Mouse (Mus musculus) embryonic fibroblast, embryonic 13.5 days (primary cell): ENCODE data around the gene Rflnb. TPM values are rescaled to one million over a fixed set of nuclear protein-coding genes. Genes with fewer than 3 reads are reported as not detected.

Source experiments
- H3K27ac ChIP-seq: 2 replicates; pipeline ENCODE4 v1.5.1; 2012; ENCODE audit warnings: low read length, control low read depth, inconsistent platforms; ENCODE audit not compliant: insufficient read depth
- H3K4me1 ChIP-seq: 2 replicates; pipeline ENCODE4 v1.6.1; 2011; ENCODE audit warnings: low read length; ENCODE audit not compliant: control insufficient read depth, insufficient read depth
- H3K4me3 ChIP-seq: 2 replicates; pipeline ENCODE4 v1.5.1; 2011; ENCODE audit warnings: mild to moderate bottlenecking, control low read depth, low read length; ENCODE audit not compliant: insufficient read depth
- CTCF ChIP-seq: IDR thresholded peaks from 2 replicates; pipeline ENCODE4 v1.5.1; 2011; ENCODE audit warnings: mild to moderate bottlenecking, control low read depth, low read length, moderate library complexity, borderline replicate concordance; ENCODE audit not compliant: insufficient read depth
- POLR2A ChIP-seq: IDR thresholded peaks from 2 replicates; pipeline ENCODE4 v1.6.1; 2011; ENCODE audit warnings: low read depth, mild to moderate bottlenecking, control low read depth, low read length, moderate library complexity
- polyA plus RNA-seq: library from polyadenylated mRNA; stranded (reverse); fragments of >200 nt; gene quantifications from 2 replicates; pipeline ENCODE4 v1.2.4, GENCODE M21; 2011; ENCODE audit warnings: low read depth; ENCODE audit not compliant: missing spikeins, insufficient read length

Gene Rflnb
- polyA plus RNA-seq, 1 experiment = 67.5 TPM

- TF ChIP-seq CTCF = no peak
- TF ChIP-seq POLR2A = no peak
- no peak overlapping the region for H3K27ac ChIP-seq
- peaks cover 13% of the 10 kb centered on the region for H3K4me1 ChIP-seq
- H3K4me3 ChIP-seq = no peak overlapping the region
Measured at GRCm38 (mm10) chr11:76056487-76056886, 28.9 kb upstream of the Rflnb start.

- peaks cover 10% of the 10 kb centered on the region for H3K4me1 ChIP-seq
- no peak overlapping the region for H3K4me3 ChIP-seq
- H3K27ac ChIP-seq = peak overlapping the region; percentile 30; the same call in 1 of the 2 replicates
- TF ChIP-seq CTCF = no peak
- TF ChIP-seq POLR2A = no peak
Measured at GRCm38 (mm10) chr11:76052496-76052895, 24.9 kb upstream of the Rflnb start.

DNA sequence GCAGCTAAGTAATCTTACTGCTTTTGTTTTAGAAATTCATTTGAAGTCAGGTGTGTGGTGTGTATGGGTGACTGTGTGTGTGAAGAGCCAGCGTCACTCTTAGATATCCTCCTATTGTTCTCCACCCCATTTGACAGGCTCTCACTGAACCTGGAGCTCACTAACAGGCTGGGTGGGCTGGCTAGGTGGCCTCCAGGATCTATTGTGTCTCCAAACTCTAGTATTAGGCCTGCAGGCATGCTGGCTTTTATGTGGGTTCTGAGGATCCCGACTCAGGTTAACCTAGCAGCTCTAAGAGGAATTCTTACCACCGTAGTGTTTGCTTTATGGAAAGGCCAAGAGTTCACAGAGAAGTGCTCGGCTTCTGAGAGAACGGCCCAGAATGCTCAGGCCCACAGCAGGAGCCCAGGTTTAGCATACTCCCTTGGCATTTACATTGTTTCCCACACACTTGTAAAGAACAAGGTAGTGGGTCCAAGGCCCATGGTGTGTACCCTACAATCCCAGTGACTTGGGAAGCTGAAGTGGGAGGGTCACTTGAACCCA lies 23.5 kb upstream of the Rflnb start:
- Histone ChIP-seq H3K4me1 (peaks cover 10% of the 10 kb centered on the region), H3K4me3 (no peak overlapping the region), H3K27ac (no peak overlapping the region)
- TF ChIP-seq POLR2A (no peak), CTCF (no peak)

GRCm38 (mm10) chr11:76050509-76050908 lies 22.9 kb upstream of the Rflnb start:
- Histone ChIP-seq H3K4me3 (no peak overlapping the region), H3K4me1 (peaks cover 10% of the 10 kb centered on the region)
- TF ChIP-seq CTCF = no peak
- no peak for TF ChIP-seq POLR2A

DNA sequence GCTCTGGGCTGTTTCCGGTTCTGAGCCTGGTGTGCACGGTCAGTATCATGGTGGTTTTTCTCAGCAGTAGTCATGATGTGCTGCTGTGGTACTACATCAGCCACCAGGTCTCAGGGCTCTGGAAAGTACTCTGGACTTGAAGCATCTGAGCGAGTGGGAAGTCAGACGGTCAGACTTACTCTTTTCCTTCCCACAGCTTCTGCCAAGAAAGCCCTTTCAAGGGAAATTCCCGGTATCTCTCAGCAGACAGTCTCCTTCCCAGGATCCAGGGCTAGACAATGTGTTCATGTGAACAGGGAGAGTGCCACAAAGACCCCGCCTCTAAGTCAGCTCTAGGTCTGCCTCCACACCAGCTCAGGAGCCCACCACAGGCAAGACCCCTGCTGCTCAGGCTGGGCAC lies 17.8 kb upstream of the Rflnb start:
- Histone ChIP-seq H3K27ac (no peak overlapping the region), H3K4me1 (0 out of 2 replicates have a peak, but pooled peaks cover 5% of the 10 kb centered on the region), H3K4me3 (no peak overlapping the region)
- TF ChIP-seq POLR2A = no peak
- no peak for TF ChIP-seq CTCF

More at GRCm38 (mm10) chr11:76050509-76050908, 22.9 kb upstream of the Rflnb start:
- H3K27ac ChIP-seq = no peak overlapping the region

DNA sequence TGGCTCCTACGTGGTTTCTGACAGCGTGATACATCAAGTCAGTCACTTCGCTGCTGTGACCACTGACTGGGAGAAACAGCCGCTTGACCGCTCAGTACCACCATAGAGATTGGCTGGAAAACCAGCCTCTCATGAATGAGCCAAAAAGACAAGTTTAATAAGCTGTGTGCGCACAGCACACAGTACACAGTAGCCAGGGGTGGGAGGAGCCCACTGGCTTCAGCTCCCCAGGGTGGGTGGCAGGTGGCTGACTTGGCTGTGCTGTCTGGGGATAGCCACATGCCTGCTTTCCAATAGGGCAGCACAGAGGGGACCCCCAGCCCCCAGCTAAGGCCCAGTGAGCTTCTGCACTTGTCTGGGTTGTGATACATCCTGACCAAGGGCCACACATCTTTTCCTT lies 16.9 kb upstream of the Rflnb start:
- no peak overlapping the region for H3K4me3 ChIP-seq
- TF ChIP-seq POLR2A (no peak), CTCF (no peak)
- no peak overlapping the region for H3K27ac ChIP-seq
- H3K4me1 ChIP-seq = 0 out of 2 replicates have a peak, but pooled peaks cover 5% of the 10 kb centered on the region

DNA sequence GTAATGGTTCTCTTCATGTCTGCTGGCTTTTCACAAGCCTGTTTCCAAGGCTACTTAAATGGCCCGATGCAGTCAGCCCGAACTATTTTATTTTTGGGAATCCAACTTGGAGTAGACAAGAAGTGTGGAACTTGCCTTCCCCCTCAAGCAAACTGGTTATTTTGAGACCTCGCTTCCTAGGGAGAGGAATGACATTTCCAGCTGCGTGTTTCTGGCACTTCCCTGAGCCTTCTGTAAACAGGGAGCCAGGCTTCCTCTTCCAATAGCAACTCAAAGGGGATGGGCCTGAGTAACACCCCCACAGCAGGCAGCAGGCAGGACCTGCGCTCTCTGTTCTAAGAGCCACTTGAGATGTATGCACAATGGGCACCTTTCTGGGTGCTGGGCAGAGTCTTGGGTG lies 15.3 kb upstream of the Rflnb start:
- Histone ChIP-seq H3K4me3 (no peak overlapping the region), H3K27ac (no peak overlapping the region), H3K4me1 (0 out of 2 replicates have a peak, but pooled peaks cover 2% of the 10 kb centered on the region)
- TF ChIP-seq POLR2A (no peak), CTCF (no peak)

DNA sequence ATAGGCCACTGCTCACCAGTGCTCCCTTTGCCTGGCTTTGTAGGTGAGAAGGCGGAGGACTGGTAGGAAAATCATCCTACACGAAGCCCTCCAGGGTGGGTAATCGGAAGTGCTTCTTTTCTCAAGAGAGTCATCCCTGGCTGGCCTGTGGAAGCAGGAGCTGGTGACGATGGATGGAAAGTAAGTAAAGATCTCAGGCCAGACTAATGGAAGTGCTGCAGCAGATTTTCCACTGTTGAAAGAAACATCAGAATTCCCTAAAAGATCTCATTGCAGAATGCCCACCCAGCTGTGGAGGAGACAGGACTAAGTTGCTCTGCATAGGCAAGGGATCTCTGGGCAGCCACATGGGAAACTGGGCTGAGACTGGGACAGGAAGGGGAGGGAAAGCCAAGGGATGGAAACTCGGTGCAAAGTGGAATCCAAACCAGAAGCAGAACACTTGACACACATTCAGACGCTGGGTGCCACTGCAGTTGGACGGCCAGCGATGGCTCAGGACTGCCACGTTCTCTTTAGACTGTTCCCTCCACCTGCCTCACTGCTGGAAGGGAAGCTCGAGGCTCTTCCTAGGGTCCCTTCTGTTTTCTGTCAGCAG lies 14.6 kb upstream of the Rflnb start:
- H3K4me3 ChIP-seq = no peak overlapping the region
- 0 out of 2 replicates have a peak, but pooled peaks cover 2% of the 10 kb centered on the region for H3K4me1 ChIP-seq
- TF ChIP-seq POLR2A (no peak), CTCF (no peak)
- no peak overlapping the region for H3K27ac ChIP-seq

GRCm38 (mm10) chr11:76040761-76041376 lies 13.3 kb upstream of the Rflnb start:
- Histone ChIP-seq H3K4me3 (no peak overlapping the region), H3K4me1 (0 out of 2 replicates have a peak, but pooled peaks cover 2% of the 10 kb centered on the region), H3K27ac (no peak overlapping the region)
- TF ChIP-seq POLR2A = no peak

DNA sequence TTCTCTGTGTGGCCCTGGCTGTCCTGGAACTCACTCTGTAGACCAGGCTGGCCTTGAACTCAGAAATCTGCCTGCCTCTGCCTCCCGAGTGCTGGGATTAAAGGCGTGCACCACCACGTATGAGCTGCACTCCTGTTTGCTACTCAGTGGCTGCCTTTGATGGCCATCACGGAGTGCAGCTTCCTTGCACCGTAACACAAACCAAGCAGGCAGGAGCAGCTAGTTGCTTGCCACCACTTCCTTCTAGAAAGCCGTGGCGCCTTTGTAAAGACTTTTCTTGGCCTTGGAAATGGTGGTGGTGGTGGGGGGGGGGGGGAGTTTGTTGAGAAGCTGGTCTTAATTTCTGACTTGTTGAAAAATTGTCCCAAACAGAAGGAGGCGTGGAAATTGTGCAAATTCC lies 12.5 kb upstream of the Rflnb start:
- Histone ChIP-seq H3K27ac (no peak overlapping the region), H3K4me1 (0 out of 2 replicates have a peak, but pooled peaks cover 2% of the 10 kb centered on the region), H3K4me3 (no peak overlapping the region)
- TF ChIP-seq POLR2A (no peak), CTCF (no peak)
